Mouse (Mus musculus): Measurements from ENCODE around the gene Klhl30.

Klhl30 gene

GRCm38 (mm10) chr1:91350841-91351240 lies at the start of gene Klhl30:
Klhl30 (plus strand) TSS chr1:91351016.
- DNase-seq: no peak

GRCm38 (mm10) chr1:91301206-91301920 lies 49.5 kb upstream of the Klhl30 start:
- DNase-seq: no peak

DNA sequence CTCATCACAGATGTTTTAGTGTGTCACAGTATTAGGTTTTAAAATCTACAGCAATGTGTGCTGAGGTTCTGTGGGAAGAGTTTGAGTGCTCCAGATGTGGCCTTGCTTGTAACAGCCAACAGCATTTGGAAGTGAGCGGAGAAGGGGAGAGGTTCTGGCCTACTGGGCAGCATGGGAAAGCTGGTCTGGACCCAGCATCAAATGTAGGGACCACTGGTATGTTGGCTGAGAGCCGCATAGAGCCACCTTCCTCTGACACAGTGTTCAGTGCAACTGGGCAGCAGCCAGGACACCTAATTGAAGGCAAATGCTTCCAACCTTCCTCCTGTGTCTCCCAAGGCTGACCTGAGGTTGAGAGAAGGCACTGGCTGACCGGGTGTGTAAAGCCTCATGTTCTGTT lies 48.8 kb upstream of the Klhl30 start:
- peak; percentile 34 for DNase-seq

DNA sequence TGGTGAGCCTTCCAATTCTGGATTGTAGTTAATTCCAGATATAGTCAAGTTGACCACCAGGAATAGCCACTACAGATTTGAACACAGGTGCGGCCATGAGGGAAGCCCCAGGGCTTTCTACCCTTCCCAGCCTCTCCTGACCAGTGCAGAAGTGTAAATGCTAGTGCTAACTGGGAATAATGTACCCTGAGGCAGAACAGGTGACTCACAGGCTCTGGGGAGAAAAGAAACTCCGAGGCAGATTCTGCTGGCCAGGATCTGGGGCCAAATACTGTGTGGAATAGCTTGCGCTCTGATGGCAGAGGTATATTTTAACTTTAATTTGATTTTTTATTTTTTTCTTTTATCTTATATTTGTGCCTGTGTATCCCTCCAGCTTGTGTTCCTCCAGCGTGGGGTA lies 46.2 kb upstream of the Klhl30 start:
- DNase-seq: no peak

DNA sequence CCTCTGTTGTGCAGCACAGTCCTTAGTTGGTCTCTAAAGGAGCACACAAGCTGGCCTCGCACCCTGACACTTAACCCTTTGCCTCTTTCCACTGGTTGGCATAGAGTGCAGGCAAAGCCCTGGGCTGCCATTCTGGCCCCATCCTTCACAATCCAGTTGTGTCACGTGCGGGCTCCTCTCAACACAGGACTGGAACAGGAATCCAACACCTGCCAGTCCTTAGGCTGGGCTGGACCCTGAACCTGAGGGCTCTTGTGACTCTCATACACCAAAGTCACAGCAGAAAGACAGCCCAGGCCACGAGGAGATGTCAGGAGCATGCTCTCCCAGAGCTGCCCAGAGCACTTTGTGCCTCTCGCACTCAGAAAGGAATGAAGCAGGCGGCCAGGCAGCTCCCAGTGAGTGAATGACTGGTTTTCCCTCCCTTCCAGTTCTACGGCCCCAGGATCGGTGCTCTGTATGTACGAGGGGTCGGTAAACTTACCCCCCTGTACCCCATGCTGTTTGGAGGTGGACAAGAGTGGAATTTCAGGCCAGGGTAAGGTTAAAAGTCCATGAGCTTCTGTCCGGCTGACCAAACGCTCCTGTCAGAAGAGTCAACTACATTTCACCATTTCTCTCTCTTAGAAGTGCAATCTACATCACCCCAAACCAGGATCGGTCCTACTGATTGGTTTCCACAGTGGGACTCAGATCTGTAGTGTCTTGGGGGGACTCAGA lies 41.3 kb upstream of the Klhl30 start:
- DNase-seq: no peak

DNA sequence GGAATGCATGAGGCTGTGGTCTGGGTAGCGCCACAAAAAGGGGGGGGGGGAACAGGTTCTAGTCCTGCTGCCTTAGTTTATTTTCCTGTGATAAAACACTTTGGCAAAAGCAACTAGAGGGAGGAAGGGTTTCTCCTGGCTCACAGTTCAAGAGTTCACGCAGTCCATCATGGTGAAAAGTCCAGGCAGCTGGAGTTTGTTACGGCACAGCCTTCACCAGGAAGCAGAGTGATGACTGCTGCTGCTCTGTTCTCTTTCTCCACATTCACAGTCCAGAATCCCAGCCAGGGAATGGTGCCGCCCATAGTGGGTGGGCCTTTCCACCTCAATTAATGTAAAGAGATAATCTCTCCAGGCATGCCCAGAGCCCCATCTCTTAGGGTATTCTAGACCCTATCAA lies 38.5 kb upstream of the Klhl30 start:
- DNase-seq: no peak

DNA sequence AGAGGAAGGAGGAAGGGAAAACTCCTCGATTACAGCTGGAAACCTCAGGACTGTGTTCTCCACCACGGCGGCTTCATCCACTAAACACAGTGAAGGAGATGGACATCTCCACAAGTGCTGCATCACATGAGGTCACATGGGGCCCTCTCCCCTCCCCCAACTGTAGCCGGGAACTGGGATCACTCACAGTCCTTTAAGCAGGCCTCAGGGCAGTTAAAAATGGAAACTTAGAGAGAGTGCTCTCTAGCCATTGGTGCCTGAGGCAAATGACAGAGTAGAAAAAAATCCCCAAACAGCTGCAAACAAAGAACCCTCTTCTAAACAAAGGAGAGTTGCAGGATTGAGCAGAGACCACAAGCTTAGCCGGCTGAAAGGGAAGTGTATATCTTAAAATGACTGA lies 37.6 kb upstream of the Klhl30 start:
- DNase-seq: peak; percentile 16

DNA sequence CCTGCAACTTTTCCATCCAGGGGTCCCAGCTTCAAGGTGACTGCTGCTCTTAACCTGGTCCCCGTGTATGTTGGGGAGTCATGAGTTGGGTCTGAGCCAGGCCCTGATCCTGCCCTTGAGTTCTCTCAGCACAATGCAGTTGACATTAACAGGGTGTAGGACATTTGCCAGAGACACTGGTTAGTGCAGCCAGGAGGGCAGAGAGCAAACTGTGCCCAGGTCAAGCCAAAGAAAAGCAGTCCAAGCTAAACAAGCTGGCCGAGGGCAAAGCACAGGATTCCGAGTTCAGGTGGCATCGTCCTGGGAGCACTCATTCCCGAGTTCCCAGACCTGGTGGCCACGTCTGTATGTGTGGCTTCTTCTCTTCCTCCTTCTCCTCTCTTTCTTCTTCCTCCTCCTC lies 33.2 kb upstream of the Klhl30 start:
- DNase-seq: no peak

GRCm38 (mm10) chr1:91321760-91322438 lies 28.9 kb upstream of the Klhl30 start, which contains the start of gene Espnl:
Espnl (plus strand) TSS chr1:91322075.
- DNase-seq: no peak

- DNase-seq: no peak
These were observed 26.2 kb upstream of the Klhl30 start for GRCm38 (mm10) chr1:91324646-91325045.

- DNase-seq: no peak
These were observed 25.3 kb upstream of the Klhl30 start for GRCm38 (mm10) chr1:91325488-91326042.

GRCm38 (mm10) chr1:91332102-91332501 lies 18.7 kb upstream of the Klhl30 start:
- no peak for DNase-seq

DNA sequence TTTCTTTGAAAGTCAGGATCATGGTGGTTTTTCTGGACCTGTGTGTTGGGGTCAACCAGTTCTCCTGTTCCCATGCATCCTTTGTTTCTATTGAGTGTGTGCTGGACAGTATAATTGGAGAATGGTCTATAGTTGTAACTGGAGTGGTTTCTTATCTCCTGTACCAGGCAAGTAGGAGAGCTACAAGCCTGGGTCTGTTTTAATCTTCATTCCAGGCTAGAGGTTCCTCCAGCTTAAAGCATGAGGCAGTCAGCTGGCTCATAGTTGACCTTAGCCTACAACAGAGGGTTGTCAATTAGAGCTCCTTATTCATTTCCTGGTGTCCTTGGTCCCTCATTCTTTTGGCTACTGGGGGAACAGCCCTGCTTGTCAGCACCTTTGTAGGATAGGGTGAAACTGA lies 17.2 kb upstream of the Klhl30 start:
- no peak for DNase-seq

- no peak for DNase-seq
These were observed 13.5 kb upstream of the Klhl30 start for GRCm38 (mm10) chr1:91337355-91337754.

- DNase-seq: no peak
These were observed 6.8 kb upstream of the Klhl30 start for GRCm38 (mm10) chr1:91344001-91344400.

GRCm38 (mm10) chr1:91344921-91345685 lies 5.7 kb upstream of the Klhl30 start:
- no peak for DNase-seq

DNA sequence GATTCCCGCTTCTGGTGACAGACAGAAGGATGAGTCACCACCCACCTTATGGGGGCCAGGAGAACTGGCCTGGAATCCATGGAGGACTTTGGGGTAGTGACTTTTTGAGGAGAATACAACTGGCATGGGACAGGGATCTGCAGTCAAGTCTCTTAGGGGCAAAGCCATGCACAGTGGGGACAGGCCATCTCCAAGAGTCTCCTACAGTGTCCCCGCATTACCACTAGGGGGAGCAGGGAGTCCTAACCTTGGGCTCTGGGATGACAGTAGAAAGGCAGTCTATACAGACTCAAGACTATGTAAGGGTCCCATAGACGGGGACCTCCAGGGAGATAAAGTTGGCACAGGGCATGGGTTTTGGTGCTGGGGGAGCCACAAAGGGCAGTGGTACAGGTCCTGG lies 3.9 kb upstream of the Klhl30 start:
- DNase-seq: peak; percentile 67

DNA sequence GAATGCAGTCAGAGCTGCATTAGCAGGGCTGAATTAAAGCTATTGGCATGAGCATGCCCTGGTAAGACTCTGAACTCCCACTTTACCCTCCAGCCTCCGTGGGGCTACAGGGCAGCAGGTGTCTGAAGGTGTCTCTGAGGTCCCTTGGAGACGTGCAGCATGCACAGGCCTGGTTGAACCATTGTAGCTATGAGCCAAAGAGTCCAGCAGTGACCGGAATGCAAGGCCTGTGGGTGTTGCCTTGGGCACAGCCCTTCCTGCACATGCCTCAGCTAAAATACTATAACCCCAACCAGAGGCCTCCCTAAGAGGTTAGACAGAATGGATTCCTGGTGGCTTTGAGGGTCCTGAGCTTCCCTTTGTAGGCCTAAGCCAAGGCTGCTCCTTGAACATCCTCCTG lies 433 bp downstream of the Klhl30 start:
- no peak for DNase-seq

DNA sequence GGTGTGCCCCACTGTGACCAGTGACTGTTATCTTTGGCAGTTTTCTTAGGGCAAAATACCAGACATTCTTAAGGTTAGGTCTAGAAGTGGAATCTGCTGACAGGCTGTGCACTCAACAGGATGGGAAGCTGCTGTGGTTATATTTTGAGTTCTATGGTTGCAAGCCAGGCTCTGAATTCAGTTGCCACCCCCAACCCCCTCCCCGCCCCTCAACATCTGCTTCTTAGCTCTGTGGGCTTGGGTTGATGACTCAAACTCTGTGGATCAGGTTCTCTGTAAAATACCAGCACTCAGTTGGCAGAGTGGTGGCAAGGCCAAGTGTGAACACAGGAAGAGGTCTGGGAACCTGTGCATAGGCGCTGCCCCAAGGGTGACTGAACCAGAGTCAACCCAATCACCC lies 1.5 kb downstream of the Klhl30 start:
- no peak for DNase-seq

- no peak for DNase-seq
These were observed 5.3 kb downstream of the Klhl30 start for GRCm38 (mm10) chr1:91356105-91356504.

DNA sequence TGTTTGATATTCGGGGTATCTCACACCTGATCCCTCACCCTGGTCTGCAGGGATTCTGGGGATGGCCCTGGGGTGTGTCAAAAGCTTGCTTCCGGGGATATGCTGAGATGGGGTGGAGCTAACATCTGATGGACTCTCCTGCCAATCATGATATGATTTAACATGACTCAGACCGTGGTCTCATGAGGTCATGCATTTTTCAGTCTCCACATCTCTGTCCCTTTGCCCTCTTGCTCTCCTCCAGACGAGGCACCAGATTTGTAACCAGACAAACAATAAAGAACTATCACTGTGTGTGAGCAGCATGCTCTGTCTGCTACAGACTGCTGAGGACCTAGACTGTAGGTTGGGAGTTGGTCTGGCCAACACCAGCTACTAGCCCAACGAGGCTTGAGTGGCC lies 11.3 kb downstream of the Klhl30 start:
- no peak for DNase-seq

DNA sequence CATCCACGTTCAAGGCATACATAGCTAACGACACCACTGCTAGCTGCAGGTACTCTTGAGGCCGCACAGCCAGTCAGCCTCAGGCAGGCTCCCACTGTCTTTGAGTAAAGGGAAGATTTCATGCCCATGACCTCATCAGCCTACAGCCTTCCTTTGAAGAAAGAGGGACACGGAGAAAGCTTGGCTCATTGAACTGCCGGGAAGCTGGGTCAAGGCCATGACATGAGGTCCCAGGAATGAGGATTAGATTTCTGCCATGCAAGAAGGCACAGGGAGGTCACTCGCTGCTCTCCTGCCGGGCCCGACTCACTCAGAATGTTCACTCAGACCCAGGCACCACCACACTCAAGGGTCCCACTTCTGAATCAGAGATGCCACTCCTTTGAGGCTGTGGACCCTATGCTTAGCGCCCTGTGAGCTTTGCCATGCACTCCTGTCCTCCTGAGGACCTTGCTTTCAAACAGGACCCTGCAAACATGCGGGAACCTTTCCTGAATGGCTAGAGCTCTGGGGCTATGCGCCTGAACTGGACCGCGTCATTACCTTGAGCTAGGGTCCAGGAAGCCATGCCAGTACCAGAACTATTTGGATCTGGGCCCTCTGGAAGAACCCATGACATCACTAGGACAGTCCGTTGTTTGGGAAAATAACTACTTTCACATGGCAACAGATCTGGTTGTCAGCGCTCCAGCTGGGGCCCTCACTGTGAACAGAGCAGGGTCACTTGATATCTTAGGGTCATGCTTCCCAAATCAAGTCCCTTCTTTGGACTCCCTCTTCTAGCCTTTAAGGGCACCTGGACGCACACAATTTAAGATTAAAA lies 14.2 kb downstream of the Klhl30 start:
- no peak for DNase-seq

Measured in lung, postnatal 14 days (tissue).